ENCODE assay signal across 8 mouse cellular contexts in the genomic region with DNA sequence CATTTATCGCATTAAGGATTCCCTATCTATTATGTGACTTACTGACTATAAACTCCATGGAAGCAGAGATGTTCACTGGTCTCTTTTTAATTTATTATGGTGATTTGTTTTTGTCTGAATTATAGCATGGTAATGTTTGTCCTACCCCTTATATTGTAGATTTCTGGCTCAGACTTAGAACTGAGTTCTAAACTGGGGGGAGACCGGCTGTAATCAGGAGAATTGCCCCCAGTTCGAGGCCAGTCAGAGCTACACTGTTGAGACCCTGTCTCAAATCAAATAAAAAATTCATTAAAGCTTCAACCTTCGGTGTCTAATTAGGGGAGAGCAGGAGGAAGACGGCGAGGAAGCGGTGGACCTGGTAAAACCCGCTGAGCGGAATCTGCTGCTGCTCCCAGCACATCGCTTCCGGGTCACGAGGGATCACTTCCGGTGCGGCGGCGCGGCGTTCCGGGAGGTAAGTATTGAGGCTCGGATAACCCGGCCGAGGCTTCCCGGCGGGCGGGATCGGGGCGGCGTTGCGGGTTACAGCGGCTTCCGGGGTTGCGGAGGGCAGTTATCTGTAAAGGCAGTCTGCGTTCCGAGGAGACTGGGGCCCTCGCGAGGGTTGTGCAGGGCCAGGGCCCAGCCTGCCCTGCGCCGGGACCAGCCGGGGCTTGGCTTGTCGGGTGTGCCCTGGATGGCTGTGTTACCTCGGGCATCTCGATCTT. TPM values are rescaled to one million over a fixed set of nuclear protein-coding genes. Genes with fewer than 3 reads are reported as not detected.
DNase-seq lines count a peak whose midpoint lies in the region; ATAC-seq and TF ChIP-seq lines count a peak whose summit lies in the region.

A gene (plus strand): TSS at position 411 of the 710 bp plus-strand sequence.

- H3K79me2 ChIP-seq in MEL (ENCODE audit: control insufficient read depth, insufficient read depth, low read length, poor library complexity): peaks cover 18% of the 10 kb centered on the region

- no peak for TF ChIP-seq CTCF in MEL (IDR thresholded peaks at IDR 0.05 in 2 of 3, conservative IDR thresholded peaks at IDR 0.05 in 1 of 3; ENCODE audit: control insufficient read depth in 1 of 3, insufficient read depth in 1 of 3, low read depth in 2 of 3, low read length in 3 of 3, poor library complexity in 1 of 3, severe bottlenecking in 1 of 3)
- TF ChIP-seq CTCF in cerebellum, adult 2 months (IDR thresholded peaks at IDR 0.05; ENCODE audit: borderline replicate concordance, insufficient read depth, low read depth, low read length): no peak

- peaks cover 4 to 16% of the 10 kb centered on the region in 2 experiments for H3K4me1 ChIP-seq in MEL (ENCODE audit: control insufficient read depth in 1 of 2, insufficient read depth in 2 of 2, low read length in 2 of 2)
- H3K4me1 ChIP-seq in cerebellum, adult 2 months (ENCODE audit: control insufficient read depth, insufficient read depth, low read length): no peaks in the 10 kb centered on the region; the same call in 1 of the 2 replicates
- peaks cover 15% of the 10 kb centered on the region for H3K4me1 ChIP-seq in lung, embryonic 16.5 days (replicated peaks; ENCODE audit: control insufficient read depth, insufficient read depth, low read length)

- peak within 1 kb of the TSS; percentile 86 for H3K4me2 ChIP-seq in lung, embryonic 16.5 days (ENCODE audit: low read depth, low read length)

- DNase-seq in MEL (ENCODE audit: low read depth, low spot score): peak; percentile 94
- DNase-seq in cerebellum, adult 2 months: peak; percentile 92 to 97
- DNase-seq in forelimb bud, embryonic 11.5 days (ENCODE audit: low read depth, low spot score): peak; percentile 90
- peak; percentile 86 for DNase-seq in layer of hippocampus, adult 9-10 months (ENCODE audit: low spot score)
- DNase-seq in ovary, postnatal 10 days (ENCODE audit: low spot score): peak; percentile 98
- DNase-seq in thymus, postnatal 10 days (ENCODE audit: low spot score in 2 of 2): peak; percentile 94 to 99

- 4% methylated on average over 42 of the region's 42 CpGs for WGBS in cerebellum, adult 2 months
- 4% methylated on average over 42 of the region's 42 CpGs for WGBS in lung, embryonic 16.5 days

- TF ChIP-seq POLR2A in MEL (IDR thresholded peaks at IDR 0.05; ENCODE audit: control insufficient read depth in 1 of 2, insufficient read depth in 1 of 2, low read depth in 1 of 2, low read length in 2 of 2, poor library complexity in 1 of 2): peak in 1 of 2 experiments; percentile 68; a peak in 2 of 4 replicates
- TF ChIP-seq POLR2A in cerebellum, adult 2 months (IDR thresholded peaks at IDR 0.05; ENCODE audit: borderline replicate concordance, insufficient read depth, low read length): peak; percentile 80; the same call in 1 of the 2 replicates

- peak within 1 kb of the TSS; percentile 79 to 85 for H3K4me3 ChIP-seq in MEL (ENCODE audit: control insufficient read depth in 1 of 2, insufficient read depth in 1 of 2, low read depth in 2 of 2, low read length in 2 of 2)
- H3K4me3 ChIP-seq in cerebellum, adult 2 months (replicated peaks; ENCODE audit: insufficient read depth, low read depth, low read length): peak within 1 kb of the TSS; percentile 70
- H3K4me3 ChIP-seq in lung, embryonic 16.5 days (ENCODE audit: low read length): peak within 1 kb of the TSS; percentile 74

- H3K27ac ChIP-seq in MEL (ENCODE audit: control insufficient read depth, low read depth, low read length): peak within 1 kb of the TSS; percentile 91
- peak within 1 kb of the TSS; percentile 73 for H3K27ac ChIP-seq in cerebellum, adult 2 months (ENCODE audit: insufficient read depth, low read length)
- peak within 1 kb of the TSS; percentile 93 for H3K27ac ChIP-seq in lung, embryonic 16.5 days (ENCODE audit: low read length)

- no peak for TF ChIP-seq RAD21 in MEL (IDR thresholded peaks at IDR 0.05; ENCODE audit: low read depth, low read length)

- H3K27me3 ChIP-seq in MEL (ENCODE audit: control insufficient read depth in 1 of 2, insufficient read depth in 2 of 2, low read length in 2 of 2): no peaks in the 10 kb centered on the region
- no peaks in the 10 kb centered on the region for H3K27me3 ChIP-seq in cerebellum, adult 2 months (ENCODE audit: control insufficient read depth, insufficient read depth, low read length)
- H3K27me3 ChIP-seq in lung, embryonic 16.5 days (ENCODE audit: control insufficient read depth, insufficient read depth, low read depth, low read length): no peaks in the 10 kb centered on the region

- H3K9ac ChIP-seq in MEL (ENCODE audit: control insufficient read depth, low read depth, low read length, poor library complexity, severe bottlenecking): peak within 1 kb of the TSS; percentile 83
- peak within 1 kb of the TSS; percentile 94 for H3K9ac ChIP-seq in lung, embryonic 16.5 days (ENCODE audit: low read length)

- peak in 1 of 2 experiments; percentile 51; a peak in 2 of 4 replicates for TF ChIP-seq EP300 in MEL (IDR thresholded peaks at IDR 0.05; ENCODE audit: low read depth in 1 of 2, low read length in 2 of 2)

- peak; percentile 84 to 88 for ATAC-seq in hematopoietic stem cell, adult 5-6 weeks (replicated peaks in 1 of 2; ENCODE audit: insufficient read depth in 1 of 2, low FRiP score in 2 of 2, low TSS enrichment in 1 of 2, low read depth in 1 of 2, poor library complexity in 2 of 2, severe bottlenecking in 2 of 2)
- peak; percentile 91 for ATAC-seq in lung, embryonic 16.5 days (ENCODE audit: low read depth)

- H3K9me3 ChIP-seq in MEL (replicated peaks; ENCODE audit: insufficient read depth, low read length): no peaks in the 10 kb centered on the region
- H3K9me3 ChIP-seq in lung, embryonic 16.5 days (ENCODE audit: control insufficient read depth, low read length): no peaks in the 10 kb centered on the region

- peaks cover 0 to 16% of the 10 kb centered on the region in 2 experiments; a peak in 3 of 4 replicates for H3K36me3 ChIP-seq in MEL (ENCODE audit: control insufficient read depth in 1 of 2, insufficient read depth in 2 of 2, low read length in 2 of 2)
- H3K36me3 ChIP-seq in lung, embryonic 16.5 days (ENCODE audit: control insufficient read depth, insufficient read depth, low read length): no peaks in the 10 kb centered on the region

TF ChIP-seq in MEL, 35 proteins besides CTCF, POLR2A, EP300 and RAD21 (continues in another document):
- peak; percentile 84 for TF ChIP-seq NELFE (IDR thresholded peaks at IDR 0.05; ENCODE audit: low read depth, low read length)
- TF ChIP-seq SIN3A (IDR thresholded peaks at IDR 0.05; ENCODE audit: low read length): peak; percentile 43
- peak; percentile 87 for TF ChIP-seq ELF1 (IDR thresholded peaks at IDR 0.05; ENCODE audit: low read depth, low read length)
- TF ChIP-seq TAL1 (IDR thresholded peaks at IDR 0.05; ENCODE audit: low read length): no peak
- peak; percentile 33; the same call in 1 of the 2 replicates for TF ChIP-seq MAX (IDR thresholded peaks at IDR 0.05; ENCODE audit: low read length)
- no peak for TF ChIP-seq NRF1 (IDR thresholded peaks at IDR 0.05; ENCODE audit: insufficient read depth, low read depth, low read length, poor library complexity, severe bottlenecking)
- TF ChIP-seq TBP (IDR thresholded peaks at IDR 0.05; ENCODE audit: low read depth, low read length): peak; percentile 27; the same call in 1 of the 2 replicates
- no peak for TF ChIP-seq MYB (IDR thresholded peaks at IDR 0.05; ENCODE audit: low read depth, low read length)
- peak; percentile 92 for TF ChIP-seq HCFC1 (IDR thresholded peaks at IDR 0.05; ENCODE audit: low read depth, low read length)
- no peak for TF ChIP-seq MAFK (IDR thresholded peaks at IDR 0.05; ENCODE audit: borderline replicate concordance, low read depth, low read length)
- no peak for TF ChIP-seq ZC3H11A (IDR thresholded peaks at IDR 0.05; ENCODE audit: low read depth, low read length)
- no peak for TF ChIP-seq GABPA (IDR thresholded peaks at IDR 0.05; ENCODE audit: low read depth, low read length)
- TF ChIP-seq MEF2A (IDR thresholded peaks at IDR 0.05; ENCODE audit: extremely low read depth, insufficient replicate concordance, low read depth, low read length, poor library complexity, severe bottlenecking): no peak
- peak; percentile 62 for TF ChIP-seq TCF12 (IDR thresholded peaks at IDR 0.05; ENCODE audit: low read depth, low read length)
- no peak; the same call in none of the 2 replicates for TF ChIP-seq POLR2AphosphoS2 (IDR thresholded peaks at IDR 0.05; ENCODE audit: low read length)
- TF ChIP-seq CHD1 (IDR thresholded peaks at IDR 0.05; ENCODE audit: low read depth, low read length): peak; percentile 35; the same call in 1 of the 2 replicates
- no peak; the same call in 1 of the 2 replicates for TF ChIP-seq MXI1 (IDR thresholded peaks at IDR 0.05; ENCODE audit: low read depth, low read length)
- no peak for TF ChIP-seq SMC3 (IDR thresholded peaks at IDR 0.05; ENCODE audit: low read depth, low read length)
- TF ChIP-seq ZKSCAN1 (IDR thresholded peaks at IDR 0.05; ENCODE audit: low read depth, low read length): no peak
- peak; percentile 62; the same call in 1 of the 2 replicates for TF ChIP-seq MAZ (IDR thresholded peaks at IDR 0.05; ENCODE audit: low read depth, low read length)
- TF ChIP-seq UBTF (IDR thresholded peaks at IDR 0.05; ENCODE audit: borderline replicate concordance, insufficient read depth, low read depth, low read length): 0 out of 2 replicates have a peak, but pooled peaks have one; percentile 76
- 0 out of 2 replicates have a peak, but pooled peaks have one; percentile 31 for TF ChIP-seq USF1 (IDR thresholded peaks at IDR 0.05; ENCODE audit: low read depth, low read length)
- peak; percentile 41 for TF ChIP-seq ETS1 (IDR thresholded peaks at IDR 0.05; ENCODE audit: low read depth, low read length)
- TF ChIP-seq KAT2A (conservative IDR thresholded peaks at IDR 0.05; ENCODE audit: low read depth, low read length): peak; percentile 69; the same call in 1 of the 2 replicates
- TF ChIP-seq BHLHE40 (IDR thresholded peaks at IDR 0.05; ENCODE audit: borderline replicate concordance, low read depth, low read length): no peak
- no peak for TF ChIP-seq JUND (IDR thresholded peaks at IDR 0.05; ENCODE audit: low read depth, low read length)
- TF ChIP-seq GATA1 (IDR thresholded peaks at IDR 0.05; ENCODE audit: low read depth, low read length): no peak
- no peak for TF ChIP-seq USF2 (IDR thresholded peaks at IDR 0.05; ENCODE audit: borderline replicate concordance in 1 of 2, insufficient read depth in 1 of 2, low read depth in 1 of 2, low read length in 2 of 2)

RNA-seq across cellular contexts. Expression of the gene that starts here (rescaled TPM):
- 19.8 and 28.4 TPM in 2 replicates for total RNA-seq in MEL (2012; rRNA removed)
- 10 to 100 TPM in 1 of 2 experiments, not detected in 1; 65.7 TPM for polyA plus RNA-seq in MEL (2012; ENCODE audit: insufficient read depth in 1 of 2, insufficient read length in 2 of 2, low read depth in 1 of 2, low replicate concordance in 2 of 2, missing spikeins in 1 of 2)
- polyA plus RNA-seq in cerebellum, adult 2 months (2012; rRNA removed): 96.2 and 101 TPM in 2 replicates
- 10.8 and 11.9 TPM in 2 replicates for total RNA-seq in hematopoietic stem cell, adult 5-6 weeks (2017)
- polyA plus RNA-seq in lung, embryonic 16.5 days (2015; fragmentation: Nextera tagmentation; extraction: Ambion mirVana): 85.3 and 86.3 TPM in 2 replicates

Comparison
In these comparisons a context has a peak if more than half of its experiments do, and no peak if none do; other contexts are left out.
1. Peak in every context shown above with its lines: DNase-seq, ATAC-seq, H3K4me3 ChIP-seq and H3K27ac ChIP-seq.